Mouse (Mus musculus): Measurements from ENCODE around the gene Itgb6.

Gene Itgb6

GRCm38 (mm10) chr2:60682554-60682953 lies 39.9 kb downstream of the Itgb6 start:
- in situ Hi-C loops (cut with MboI, MseI): no loop called here

- in situ Hi-C loops (cut with MboI, MseI): no loop called here
Measured at GRCm38 (mm10) chr2:60674413-60674812, 48.0 kb downstream of the Itgb6 start.

DNA sequence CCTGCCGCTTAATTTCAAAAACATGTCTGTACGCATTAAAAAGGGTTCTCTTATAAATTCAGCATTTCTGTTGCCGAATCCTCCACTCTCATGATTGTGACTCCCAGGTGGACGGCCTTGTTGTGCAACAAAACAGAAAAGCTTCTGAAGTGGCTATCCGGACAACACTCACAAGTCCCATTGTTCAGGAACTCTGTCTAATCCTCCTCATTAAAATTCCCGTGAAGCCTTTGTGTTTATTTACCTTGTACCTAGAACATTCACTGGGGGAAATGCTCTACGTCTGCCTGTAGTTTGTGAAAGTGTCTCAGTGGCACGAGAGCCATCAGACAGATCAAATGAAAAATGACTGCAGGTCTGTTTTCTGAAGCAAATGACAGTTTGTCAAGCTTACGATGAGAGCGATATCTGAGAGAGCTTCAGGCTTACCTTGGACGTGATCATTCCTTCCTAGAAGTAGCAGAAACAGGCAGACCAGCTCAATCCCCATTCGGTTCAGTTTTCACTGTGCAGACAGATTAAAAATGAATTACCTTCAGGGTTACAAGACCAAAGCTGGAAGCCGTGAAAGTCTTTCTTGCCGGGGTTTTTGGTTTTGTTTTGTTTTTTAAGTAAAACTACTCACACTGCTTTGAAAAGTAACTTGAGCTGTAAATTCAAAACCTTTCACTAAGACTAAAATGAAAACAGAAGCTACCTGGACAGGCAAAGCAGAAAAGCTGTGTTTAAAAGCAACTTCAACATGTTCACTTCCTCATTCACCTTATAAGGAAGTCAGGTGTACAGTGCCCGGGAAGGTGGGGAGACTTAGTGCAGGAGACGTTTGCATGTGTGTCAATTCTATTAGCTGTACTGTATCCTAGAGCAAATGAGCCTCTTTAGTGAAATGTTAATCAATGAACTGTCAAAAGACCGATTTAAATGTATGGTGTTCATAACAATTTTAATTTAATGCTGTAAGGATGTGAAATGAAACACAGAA lies 49.2 kb downstream of the Itgb6 start:
- in situ Hi-C loops (cut with MboI, MseI): no loop called here

GRCm38 (mm10) chr2:60671215-60671614 lies 51.2 kb downstream of the Itgb6 start:
- in situ Hi-C loops (cut with MboI, MseI): no loop called here

- in situ Hi-C loops (cut with MboI, MseI): no loop called here
Measured at GRCm38 (mm10) chr2:60663071-60663470, 59.4 kb downstream of the Itgb6 start.

- in situ Hi-C loops (cut with MboI, MseI): no loop called here
Measured at GRCm38 (mm10) chr2:60659993-60660392, 62.5 kb downstream of the Itgb6 start.

DNA sequence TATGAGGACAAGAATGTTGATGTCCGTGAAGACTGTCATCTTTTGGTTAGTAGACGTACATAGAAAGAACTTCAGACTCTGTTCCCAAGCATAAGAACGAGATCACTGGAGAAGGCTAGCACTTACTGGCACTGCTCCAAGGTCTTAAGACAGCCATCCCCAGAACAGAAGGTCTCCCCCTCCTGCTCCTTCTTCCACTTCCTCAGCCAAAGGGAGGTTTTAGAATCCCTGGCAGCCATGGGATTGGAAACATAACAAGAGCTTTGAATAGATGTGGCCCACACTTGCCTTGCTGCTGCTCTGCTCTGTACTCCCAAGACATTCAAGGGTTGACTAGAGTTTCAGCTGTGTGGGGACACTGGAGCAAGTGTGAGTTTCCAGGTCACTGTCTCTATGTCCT lies 63.5 kb downstream of the Itgb6 start:
- in situ Hi-C loops (cut with MboI, MseI): no loop called here

DNA sequence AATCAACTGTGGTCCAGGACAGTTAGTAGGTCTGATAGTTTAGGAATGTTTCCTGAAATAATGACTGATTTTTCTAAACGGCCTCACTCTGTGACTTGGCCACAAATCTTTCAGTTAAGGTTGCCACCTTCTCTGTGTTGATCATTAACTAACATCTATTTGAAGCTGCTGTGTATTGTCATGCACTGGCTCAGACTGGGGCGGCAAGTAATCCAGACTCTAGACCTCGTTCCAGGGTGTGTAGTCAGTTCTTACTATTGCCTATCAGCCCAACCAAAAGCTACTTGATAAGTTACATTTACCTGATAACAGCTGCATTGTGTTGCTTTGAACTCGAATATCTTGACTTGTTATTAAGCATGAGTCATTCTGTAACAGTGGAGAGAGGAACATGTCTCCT lies 67.6 kb downstream of the Itgb6 start:
- in situ Hi-C loops (cut with MboI, MseI): no loop called here

DNA sequence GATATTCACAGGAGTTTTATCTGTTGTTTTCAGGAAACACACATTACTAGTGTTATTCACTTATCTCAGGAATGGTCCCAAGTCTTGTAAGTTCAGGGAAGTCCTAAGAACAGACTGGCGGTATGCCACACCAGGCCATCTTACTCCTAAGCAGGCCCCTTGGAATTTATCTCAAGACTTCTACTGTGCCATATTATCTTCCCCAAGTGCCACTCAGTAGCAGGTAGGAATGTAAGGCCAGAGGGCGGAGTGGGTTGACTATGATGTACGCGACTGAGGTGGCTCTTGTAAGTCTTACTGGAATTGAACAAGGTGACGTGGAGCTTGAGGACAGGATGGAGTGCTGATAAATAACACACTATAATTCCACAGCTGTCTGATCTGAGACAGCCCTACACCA lies 72.3 kb downstream of the Itgb6 start:
- in situ Hi-C loops (cut with MboI, MseI): no loop called here

DNA sequence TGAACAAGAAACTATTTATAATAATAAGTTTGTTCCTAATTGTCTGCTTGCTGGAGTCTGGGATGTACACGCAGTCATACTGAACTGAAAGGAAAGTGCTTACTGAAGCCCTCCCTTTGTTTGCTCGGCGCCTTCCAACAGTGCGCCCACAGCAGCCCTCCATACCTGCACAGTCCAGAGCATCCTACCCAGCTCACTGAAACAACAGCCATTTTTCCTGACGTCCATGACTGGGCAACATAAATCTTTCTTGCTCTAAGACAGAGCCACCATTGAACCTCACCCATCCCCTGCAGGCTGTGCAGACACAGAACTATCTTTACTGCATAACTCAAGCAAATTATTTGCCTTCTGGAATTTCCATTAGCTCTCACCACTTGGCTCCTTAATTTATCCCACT lies 74.8 kb downstream of the Itgb6 start:
- in situ Hi-C loops (cut with MboI, MseI): no loop called here

DNA sequence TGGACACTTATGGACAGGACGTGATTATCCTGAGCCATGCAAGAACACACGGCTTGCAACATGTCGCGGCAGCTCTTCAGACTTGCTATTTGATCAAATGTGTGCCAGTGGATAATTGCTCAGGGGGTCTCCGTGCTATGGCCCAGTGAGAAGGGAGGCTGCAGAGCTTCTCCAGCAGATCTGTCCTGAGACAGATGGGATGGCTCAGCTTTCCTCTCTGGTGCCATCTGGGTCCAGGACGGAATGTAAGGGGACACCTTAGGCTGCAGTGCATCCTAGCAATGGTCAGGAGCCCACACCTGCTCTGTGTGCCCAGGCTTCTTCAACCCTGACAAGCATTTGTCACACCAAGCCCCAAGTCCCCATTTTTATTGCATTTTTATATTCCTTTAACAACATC lies 75.9 kb downstream of the Itgb6 start:
- in situ Hi-C loops (cut with MboI, MseI): no loop called here

DNA sequence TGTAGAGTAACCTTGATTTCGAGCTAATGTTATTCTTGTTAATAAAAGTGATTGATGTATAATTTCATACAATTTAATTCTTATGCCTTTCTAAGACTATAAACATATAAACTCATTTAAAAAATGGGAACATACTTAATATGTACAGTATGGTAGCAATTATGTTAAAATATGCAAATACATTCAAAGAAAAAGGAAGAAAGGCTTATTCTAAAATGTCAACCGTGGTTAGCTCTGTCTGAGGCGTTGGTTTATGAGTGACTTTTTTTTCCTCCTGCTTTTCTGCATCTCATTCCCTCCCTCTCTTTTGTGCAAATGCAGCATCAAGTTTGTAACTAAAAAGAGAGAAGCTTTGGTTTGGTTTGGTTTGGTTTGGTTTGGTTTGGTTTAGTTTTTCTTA lies 79.0 kb downstream of the Itgb6 start:
- in situ Hi-C loops (cut with MboI, MseI): no loop called here

GRCm38 (mm10) chr2:60642606-60643005 lies 79.8 kb downstream of the Itgb6 start:
- in situ Hi-C loops (cut with MboI, MseI): no loop called here

- in situ Hi-C loops (cut with MboI, MseI): no loop called here
Measured at GRCm38 (mm10) chr2:60640342-60640672, 82.1 kb downstream of the Itgb6 start.

GRCm38 (mm10) chr2:60639617-60640341 lies 82.7 kb downstream of the Itgb6 start:
- in situ Hi-C loops (cut with MboI, MseI): no loop called here

GRCm38 (mm10) chr2:60636910-60637761 lies 85.3 kb downstream of the Itgb6 start:
- in situ Hi-C loops (cut with MboI, MseI): no loop called here

DNA sequence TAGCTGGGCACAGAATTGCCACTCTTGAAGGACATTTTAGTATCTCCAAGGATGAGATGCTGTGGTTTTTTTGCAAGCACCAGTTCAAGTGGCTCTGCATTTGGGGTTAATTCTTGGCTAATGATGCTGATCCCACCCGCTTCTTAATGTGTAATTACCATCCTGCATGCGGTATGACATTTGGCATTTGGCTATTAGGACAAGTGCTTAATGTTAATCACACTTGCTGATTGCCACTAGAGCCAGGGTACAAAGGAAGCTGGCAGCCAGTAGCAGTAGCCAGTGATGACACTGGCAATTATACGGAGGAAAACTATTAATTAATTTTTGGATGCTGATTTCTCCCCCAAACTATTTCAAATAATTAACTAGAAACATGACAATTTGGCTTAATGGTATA lies 86.0 kb downstream of the Itgb6 start:
- in situ Hi-C loops (cut with MboI, MseI): no loop called here

DNA sequence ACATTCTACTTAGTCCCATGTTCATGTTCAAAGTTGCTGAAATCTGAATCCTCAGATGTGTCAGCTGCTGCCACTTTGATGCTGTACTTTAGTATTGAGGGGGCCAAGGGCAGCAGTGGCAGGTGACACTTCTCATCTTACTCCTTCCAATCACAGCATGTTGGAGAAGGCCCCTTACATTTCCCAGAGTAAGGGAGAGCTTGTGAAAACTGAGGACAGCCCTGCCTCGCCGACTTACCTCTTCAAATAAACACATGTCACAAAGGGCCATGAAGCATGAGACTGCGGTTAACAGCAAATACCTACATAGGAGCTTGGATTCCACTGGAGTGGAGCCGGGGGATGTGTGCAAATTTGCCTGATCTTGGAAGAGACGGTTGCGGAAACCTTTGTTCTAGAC lies 86.4 kb downstream of the Itgb6 start:
- in situ Hi-C loops (cut with MboI, MseI): no loop called here

DNA sequence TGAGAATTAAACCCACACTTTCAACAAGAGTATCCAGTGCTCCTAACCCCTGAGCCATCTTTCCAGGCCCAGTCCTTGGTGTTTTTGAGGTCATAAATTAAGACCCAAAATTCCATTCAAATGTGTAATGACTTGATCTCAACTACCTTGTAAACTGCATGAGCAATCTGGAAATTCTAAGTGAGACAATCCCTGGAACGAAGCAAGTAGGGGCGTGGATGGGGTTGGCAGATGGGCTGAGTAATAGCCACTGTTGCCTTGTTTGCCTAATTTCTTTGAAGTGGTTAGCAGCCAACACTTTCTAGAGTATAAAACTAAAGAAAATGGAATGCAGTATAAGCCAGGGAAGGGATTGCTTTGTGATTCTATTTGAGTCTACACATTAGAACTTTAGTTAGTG lies 89.7 kb downstream of the Itgb6 start:
- in situ Hi-C loops (cut with MboI, MseI): no loop called here

DNA sequence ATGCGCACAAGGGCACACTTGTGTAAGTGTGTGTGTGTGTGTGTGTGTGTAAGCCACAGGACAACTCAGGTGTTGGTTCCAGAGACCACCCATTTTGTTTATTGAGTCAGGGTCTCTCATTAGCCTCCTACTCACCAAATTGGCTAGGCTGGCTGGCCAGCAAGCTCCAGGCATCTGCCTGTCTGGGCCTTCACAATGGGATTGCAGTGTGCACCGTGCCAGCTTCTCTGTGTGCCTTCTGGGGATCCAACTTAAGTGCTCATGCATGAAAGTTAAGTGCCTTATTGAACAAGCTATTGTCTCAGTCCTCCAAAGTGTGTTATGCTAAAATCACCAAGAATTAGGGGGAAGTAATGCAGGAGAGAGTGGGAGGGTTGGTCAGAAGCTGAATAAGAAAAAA lies 92.1 kb downstream of the Itgb6 start:
- in situ Hi-C loops (cut with MboI, MseI): no loop called here

DNA sequence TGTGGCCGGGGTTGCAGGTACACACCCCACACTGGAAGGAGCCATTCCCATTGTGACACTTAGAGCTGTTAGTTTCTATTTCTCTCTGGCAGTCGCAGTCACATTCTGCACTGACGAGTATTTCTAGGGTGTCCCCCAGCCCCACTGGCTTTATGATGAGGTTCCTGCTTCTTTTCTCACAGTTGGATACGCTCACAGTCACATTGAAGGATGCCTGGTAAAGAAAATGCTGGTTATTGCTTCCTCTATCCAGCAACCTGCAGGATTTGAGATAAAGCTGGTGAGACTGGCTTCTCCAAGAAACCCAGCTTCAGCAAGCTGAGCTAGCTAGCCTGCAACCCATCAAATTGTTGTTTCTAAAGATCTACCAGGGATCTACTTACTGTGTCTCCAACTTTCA lies 94.5 kb downstream of the Itgb6 start:
- in situ Hi-C loops (cut with MboI, MseI): no loop called here

DNA sequence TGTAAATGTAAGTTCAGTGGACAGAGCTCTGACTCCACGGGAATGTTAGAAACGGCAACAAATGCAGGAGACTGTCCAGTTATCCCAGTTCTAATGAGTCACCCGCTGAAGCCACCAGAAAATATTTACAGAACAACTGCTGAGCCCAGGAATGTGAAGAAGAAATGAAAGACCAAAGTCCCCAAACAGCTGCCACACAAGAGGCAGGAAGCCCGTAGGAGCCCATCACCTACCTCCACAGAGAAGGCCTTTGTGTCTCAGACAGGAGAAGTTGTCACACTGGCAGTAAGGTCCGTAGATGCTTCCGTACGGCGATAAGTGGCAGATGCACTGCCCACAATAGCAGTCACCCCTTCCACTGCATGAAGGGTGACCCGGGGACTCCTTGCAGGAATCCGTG lies 94.9 kb downstream of the Itgb6 start:
- in situ Hi-C loops (cut with MboI, MseI): no loop called here
